Mouse (Mus musculus) neural tube, embryonic 12.5 days (tissue): ENCODE measurements around the gene Fbxw10. TPM values are rescaled to one million over a fixed set of nuclear protein-coding genes. Genes with fewer than 3 reads are reported as not detected.

Experiments
- ATAC-seq: fragments of 200-750 bp; cut with Nextera tagmentation; 2 replicates; pipeline ENCODE4 v1.8.0; 2017; ENCODE audit warnings: low read depth, mild to moderate bottlenecking, moderate TSS enrichment, moderate library complexity; ENCODE audit not compliant: low FRiP score
- H3K27ac ChIP-seq: fragments of 300-500 bp; sonication (generic); 2 replicates; pipeline ENCODE4 v1.5.1; 2016
- H3K27me3 ChIP-seq: fragments of 300-500 bp; sonication (generic); replicated peaks from 2 replicates; pipeline ENCODE4 v1.6.1; 2016; ENCODE audit warnings: mild to moderate bottlenecking
- H3K36me3 ChIP-seq: fragments of 300-500 bp; sonication (generic); 2 replicates; pipeline ENCODE4 v1.6.1; 2016; ENCODE audit warnings: mild to moderate bottlenecking
- H3K4me1 ChIP-seq: fragments of 300-500 bp; sonication (generic); 2 replicates; pipeline ENCODE4 v1.6.1; 2016
- H3K4me2 ChIP-seq: fragments of 300-500 bp; sonication (generic); replicated peaks from 2 replicates; pipeline ENCODE4 v1.6.1; 2016; ENCODE audit warnings: mild to moderate bottlenecking
- H3K4me3 ChIP-seq: fragments of 300-500 bp; sonication (generic); 2 replicates; pipeline ENCODE4 v1.5.1; 2016
- H3K9ac ChIP-seq: fragments of 300-500 bp; sonication (generic); 2 replicates; pipeline ENCODE4 v1.6.1; 2016; ENCODE audit warnings: mild to moderate bottlenecking
- H3K9me3 ChIP-seq: fragments of 300-500 bp; sonication (generic); 2 replicates; pipeline ENCODE4 v1.6.1; 2016; ENCODE audit warnings: mild to moderate bottlenecking
- WGBS: fragments of 180-500 bp; shearing (Covaris S2); methylation state at CpG from one replicate; pipeline ENCODE4 v1.1.7; 2016; 5-methylcytosine and 5-hydroxymethylcytosine counted together
- polyA plus RNA-seq: library from polyadenylated mRNA; unstranded; fragments of >200 nt; fragmentation: Nextera tagmentation; extraction: Ambion mirVana; gene quantifications from 2 replicates; pipeline ENCODE4 v1.2.1, GENCODE M21; 2016

Fbxw10 gene
- polyA plus RNA-seq, 1 experiment from 2014 or later = 0.74 TPM

- no peaks in the 10 kb centered on the region for H3K36me3 ChIP-seq
- no peaks in the 10 kb centered on the region for H3K9me3 ChIP-seq
- WGBS = 69% methylated on average over 2 of the region's 2 CpGs
Measured at GRCm38 (mm10) chr11:62848301-62848700, 1.4 kb downstream of the Fbxw10 start.

GRCm38 (mm10) chr11:62851199-62851598 lies 4.3 kb downstream of the Fbxw10 start:
- no peaks in the 10 kb centered on the region for H3K27me3 ChIP-seq
- no peaks in the 10 kb centered on the region for H3K9me3 ChIP-seq
- H3K4me1 ChIP-seq = 0 out of 2 replicates have a peak, but pooled peaks cover 4% of the 10 kb centered on the region
- no peak overlapping the region for H3K4me2 ChIP-seq
- H3K9ac ChIP-seq = no peak overlapping the region
- WGBS = 85% methylated on average over 1 of the region's 1 CpGs
- H3K4me3 ChIP-seq = no peak overlapping the region
- H3K27ac ChIP-seq = no peak overlapping the region
- H3K36me3 ChIP-seq = no peaks in the 10 kb centered on the region
- no peak for ATAC-seq

More at GRCm38 (mm10) chr11:62848301-62848700, 1.4 kb downstream of the Fbxw10 start:
- Histone ChIP-seq H3K27me3 (no peaks in the 10 kb centered on the region), H3K4me1 (0 out of 2 replicates have a peak, but pooled peaks cover 4% of the 10 kb centered on the region), H3K27ac (no peak overlapping the region), H3K4me3 (no peak overlapping the region), H3K9ac (no peak overlapping the region), H3K4me2 (no peak overlapping the region)
- no peak for ATAC-seq

DNA sequence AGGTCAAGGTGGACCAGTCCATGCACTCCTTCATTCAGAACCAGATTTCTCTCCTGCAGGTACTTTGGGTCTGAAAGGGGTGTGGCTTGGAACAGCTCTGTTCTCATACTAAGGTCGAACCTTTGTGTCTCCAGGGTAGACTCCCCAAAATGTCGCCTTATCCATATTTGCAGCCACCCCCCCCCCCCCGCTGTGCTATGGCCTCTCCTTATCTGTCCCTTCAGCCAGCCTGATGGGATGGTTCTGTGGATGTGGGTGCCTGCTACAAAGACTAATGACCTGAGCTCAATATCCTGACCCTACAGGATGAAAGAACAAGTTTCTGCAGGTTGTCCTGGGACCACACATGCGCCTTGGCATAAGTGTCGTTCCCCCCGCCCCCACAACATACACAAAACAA lies 6.5 kb downstream of the Fbxw10 start:
- Histone ChIP-seq H3K9ac (no peak overlapping the region), H3K4me2 (no peak overlapping the region), H3K9me3 (no peaks in the 10 kb centered on the region), H3K36me3 (no peaks in the 10 kb centered on the region), H3K4me3 (no peak overlapping the region), H3K27ac (no peak overlapping the region), H3K27me3 (no peaks in the 10 kb centered on the region), H3K4me1 (no peaks in the 10 kb centered on the region)
- ATAC-seq = no peak
- 92% methylated on average over 6 of the region's 6 CpGs for WGBS

- Histone ChIP-seq H3K27ac (no peak overlapping the region), H3K9me3 (no peaks in the 10 kb centered on the region), H3K27me3 (no peaks in the 10 kb centered on the region), H3K36me3 (no peaks in the 10 kb centered on the region), H3K4me2 (no peak overlapping the region), H3K9ac (no peak overlapping the region), H3K4me1 (no peaks in the 10 kb centered on the region; the same call in 1 of the 2 replicates), H3K4me3 (no peak overlapping the region)
- WGBS = 78% methylated on average over 4 of the region's 4 CpGs
- no peak for ATAC-seq
Measured at GRCm38 (mm10) chr11:62865562-62865961, 18.7 kb downstream of the Fbxw10 start.

DNA sequence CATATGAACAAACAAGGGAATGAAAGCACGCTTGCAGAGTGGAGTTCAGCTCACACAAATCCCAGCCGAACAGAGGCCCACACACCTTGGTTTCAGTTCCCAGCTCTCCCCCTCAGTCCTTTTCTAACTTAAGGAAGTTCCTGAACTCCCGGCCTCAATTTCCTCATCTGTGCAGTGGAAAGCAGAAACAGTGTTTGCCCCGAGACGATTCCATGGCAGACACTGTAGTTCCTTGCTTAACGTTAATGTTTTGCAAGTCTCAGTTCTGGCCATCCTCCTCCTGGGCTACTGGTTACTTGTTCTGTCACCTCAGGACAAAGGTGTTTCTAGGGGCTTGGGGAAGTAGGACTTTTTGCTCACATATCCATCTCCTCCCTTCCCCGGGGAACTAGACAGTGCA lies 19.8 kb downstream of the Fbxw10 start:
- 82% methylated on average over 7 of the region's 7 CpGs for WGBS
- Histone ChIP-seq H3K9ac (no peak overlapping the region), H3K36me3 (no peaks in the 10 kb centered on the region), H3K27me3 (no peaks in the 10 kb centered on the region), H3K9me3 (no peaks in the 10 kb centered on the region), H3K4me2 (no peak overlapping the region), H3K4me3 (no peak overlapping the region), H3K4me1 (no peaks in the 10 kb centered on the region; the same call in 1 of the 2 replicates), H3K27ac (no peak overlapping the region)
- ATAC-seq = no peak

- 80% methylated on average over 5 of the region's 5 CpGs for WGBS
- Histone ChIP-seq H3K4me1 (no peaks in the 10 kb centered on the region; the same call in 1 of the 2 replicates), H3K9ac (no peak overlapping the region), H3K27me3 (no peaks in the 10 kb centered on the region), H3K27ac (no peak overlapping the region), H3K9me3 (no peaks in the 10 kb centered on the region), H3K36me3 (no peaks in the 10 kb centered on the region), H3K4me3 (no peak overlapping the region), H3K4me2 (no peak overlapping the region)
- no peak for ATAC-seq
Measured at GRCm38 (mm10) chr11:62869201-62869600, 22.3 kb downstream of the Fbxw10 start.

DNA sequence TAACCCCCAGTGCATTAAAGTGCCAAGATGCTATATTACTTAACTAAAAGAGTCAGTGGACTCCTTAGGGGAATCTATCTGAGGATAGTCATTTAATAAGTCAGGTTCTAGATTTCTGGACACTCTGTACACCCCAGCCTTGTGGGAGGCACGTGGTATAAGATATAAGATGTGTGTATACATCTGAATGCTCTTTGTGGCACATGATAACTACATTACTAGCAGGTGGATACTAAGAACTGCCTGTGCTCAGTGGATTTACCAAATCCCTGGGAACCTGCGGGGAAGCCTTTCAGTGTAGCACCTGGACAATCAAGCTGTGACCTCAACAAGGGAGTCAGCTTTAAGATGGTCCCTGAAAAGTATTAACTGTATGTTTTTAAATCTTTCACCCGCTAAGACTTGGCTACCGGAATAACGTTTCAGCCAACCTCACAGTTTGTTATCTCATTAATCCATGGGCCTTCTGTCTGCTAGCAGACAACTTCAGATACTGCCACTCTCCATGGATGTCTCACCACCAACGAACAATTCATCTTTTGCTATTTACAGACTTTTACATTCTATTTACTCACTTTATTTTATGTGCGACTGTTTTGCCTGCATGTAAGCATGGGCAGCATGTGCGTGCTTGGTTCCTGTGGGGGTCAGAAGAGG lies 23.0 kb downstream of the Fbxw10 start:
- Histone ChIP-seq H3K27me3 (no peaks in the 10 kb centered on the region), H3K9ac (no peak overlapping the region), H3K4me1 (no peaks in the 10 kb centered on the region; the same call in 1 of the 2 replicates), H3K9me3 (no peaks in the 10 kb centered on the region), H3K27ac (no peak overlapping the region), H3K4me3 (no peak overlapping the region), H3K4me2 (no peak overlapping the region), H3K36me3 (no peaks in the 10 kb centered on the region)
- WGBS = 86% methylated on average over 8 of the region's 8 CpGs
- no peak for ATAC-seq

- Histone ChIP-seq H3K27ac (no peak overlapping the region), H3K4me2 (no peak overlapping the region), H3K9me3 (no peaks in the 10 kb centered on the region), H3K4me3 (no peak overlapping the region), H3K4me1 (no peaks in the 10 kb centered on the region; the same call in 1 of the 2 replicates), H3K36me3 (no peaks in the 10 kb centered on the region), H3K27me3 (no peaks in the 10 kb centered on the region), H3K9ac (no peak overlapping the region)
- ATAC-seq = no peak
- WGBS = 84% methylated on average over 9 of the region's 9 CpGs
Measured at GRCm38 (mm10) chr11:62873479-62873878, 26.6 kb downstream of the Fbxw10 start.

DNA sequence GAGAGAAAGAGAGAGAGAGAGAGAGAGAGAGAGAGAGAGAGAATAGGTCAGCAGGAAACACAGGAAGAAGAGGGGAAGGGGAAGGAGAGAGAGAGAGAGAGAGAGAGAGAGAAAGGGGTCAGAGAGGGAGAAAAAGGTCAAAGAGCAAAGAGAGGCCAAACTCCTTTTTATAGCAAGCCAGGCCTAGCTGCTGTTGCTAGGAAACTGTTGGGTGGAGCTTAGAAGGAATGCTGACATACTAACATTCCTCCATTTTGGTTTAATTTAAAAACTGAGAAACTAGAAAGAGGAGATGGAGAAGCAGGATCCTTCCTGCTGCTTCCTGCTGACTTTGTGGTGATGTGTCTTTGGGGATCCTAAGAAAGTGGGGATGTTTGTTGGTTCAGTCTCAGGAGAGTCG lies 28.8 kb downstream of the Fbxw10 start:
- 85% methylated on average over 1 of the region's 1 CpGs for WGBS
- H3K27ac ChIP-seq = no peak overlapping the region
- no peaks in the 10 kb centered on the region for H3K27me3 ChIP-seq
- no peaks in the 10 kb centered on the region for H3K9me3 ChIP-seq
- ATAC-seq = no peak
- H3K9ac ChIP-seq = no peak overlapping the region
- H3K4me1 ChIP-seq = no peaks in the 10 kb centered on the region
- no peak overlapping the region for H3K4me3 ChIP-seq
- no peak overlapping the region for H3K4me2 ChIP-seq
- no peaks in the 10 kb centered on the region for H3K36me3 ChIP-seq

DNA sequence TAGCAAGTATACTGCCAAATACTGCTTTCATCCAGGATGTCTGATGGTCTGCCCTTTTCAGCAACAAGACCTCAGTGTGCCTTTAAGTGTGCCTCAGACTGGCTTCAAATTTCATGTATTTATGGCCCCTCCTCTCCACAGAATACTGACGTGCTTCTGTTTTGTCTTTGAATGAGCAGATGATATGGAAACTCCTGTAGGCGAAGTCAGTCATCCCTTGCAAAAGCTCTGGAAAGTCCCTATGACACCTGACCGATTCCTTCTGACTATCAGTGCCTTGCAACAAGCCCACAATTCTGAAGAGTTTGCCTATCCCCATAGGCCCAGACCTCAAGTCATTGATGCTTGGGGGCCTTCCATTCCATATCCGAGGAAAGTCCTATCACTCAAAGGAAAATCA lies 29.6 kb downstream of the Fbxw10 start:
- Histone ChIP-seq H3K27ac (no peak overlapping the region), H3K4me3 (no peak overlapping the region), H3K9ac (no peak overlapping the region), H3K27me3 (no peaks in the 10 kb centered on the region), H3K4me1 (no peaks in the 10 kb centered on the region), H3K9me3 (no peaks in the 10 kb centered on the region), H3K4me2 (no peak overlapping the region), H3K36me3 (no peaks in the 10 kb centered on the region)
- 87% methylated on average over 4 of the region's 4 CpGs for WGBS
- no peak for ATAC-seq

DNA sequence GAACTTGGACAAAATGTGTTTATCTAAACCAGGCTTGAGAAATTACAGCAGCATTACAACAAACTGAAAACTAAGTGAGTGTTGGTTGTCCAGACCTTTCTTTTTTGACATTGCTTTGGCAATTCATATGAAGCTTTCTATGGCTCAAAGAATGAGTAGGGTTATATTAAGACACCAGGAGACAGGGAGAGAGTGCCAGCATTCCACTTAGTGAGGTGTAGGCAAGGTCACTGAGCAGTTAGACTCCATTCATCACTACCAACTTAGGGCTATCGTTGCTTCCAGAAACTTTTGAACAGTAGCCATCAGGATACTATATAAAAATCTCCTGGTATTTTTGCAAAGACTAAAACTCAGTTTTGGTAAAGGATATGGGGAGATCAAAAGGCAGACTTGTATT lies 30.5 kb downstream of the Fbxw10 start:
- Histone ChIP-seq H3K27me3 (no peaks in the 10 kb centered on the region), H3K4me3 (no peak overlapping the region), H3K9me3 (no peaks in the 10 kb centered on the region), H3K27ac (no peak overlapping the region), H3K4me2 (no peak overlapping the region), H3K36me3 (no peaks in the 10 kb centered on the region), H3K4me1 (no peaks in the 10 kb centered on the region), H3K9ac (no peak overlapping the region)
- no peak for ATAC-seq
- WGBS = 97% methylated on average over 1 of the region's 1 CpGs

DNA sequence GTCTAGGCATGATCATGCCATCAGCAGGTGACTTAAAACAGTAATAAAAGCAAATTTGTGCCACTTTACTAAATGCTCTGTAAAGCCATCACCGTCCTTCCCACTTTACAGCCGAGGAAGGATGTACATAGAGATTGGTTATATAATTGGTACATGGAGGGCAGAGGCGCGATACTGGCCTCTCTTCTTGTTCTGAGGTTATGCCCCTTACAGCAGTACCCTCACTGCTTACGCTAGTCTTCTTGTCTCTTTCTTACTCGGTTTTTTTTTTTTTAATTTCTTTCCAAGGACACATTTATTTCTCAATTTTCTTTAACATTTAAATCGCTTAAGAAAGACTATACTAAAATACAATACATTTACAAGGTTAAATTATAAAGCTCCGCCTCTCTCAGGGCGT lies 31.9 kb downstream of the Fbxw10 start:
- Histone ChIP-seq H3K4me2 (peak overlapping the region; percentile 64), H3K9ac (no peak overlapping the region), H3K27me3 (no peaks in the 10 kb centered on the region), H3K4me3 (peak overlapping the region; percentile 65), H3K9me3 (no peaks in the 10 kb centered on the region), H3K27ac (no peak overlapping the region), H3K36me3 (peaks cover 5% of the 10 kb centered on the region; the same call in 1 of the 2 replicates), H3K4me1 (no peaks in the 10 kb centered on the region)
- peak; percentile 59 for ATAC-seq
- 27% methylated on average over 9 of the region's 9 CpGs for WGBS
